Mouse (Mus musculus) mouse trophoblast stem cell (cell line): Measurements from ENCODE around the gene Ppm1k.
"Not testable (repeated sequence)": the region's sequence is repeated elsewhere in the genome, so short reads cannot be mapped to it uniquely, and the experiment has no call there.

Experiments
- in situ Hi-C, 2 experiments: fragments of 300-500 bp; cut with MseI, MboI; formaldehyde crosslinking; loops; 2 replicates in 1 of 2; 3 replicates in 1 of 2; pipeline ENCODE4 v1.15.1; 2025

Gene Ppm1k

GRCm38 (mm10) chr6:57532022-57532421 is 3.2 kb downstream of the Ppm1k start:
- in situ Hi-C loops = no loop called here

DNA sequence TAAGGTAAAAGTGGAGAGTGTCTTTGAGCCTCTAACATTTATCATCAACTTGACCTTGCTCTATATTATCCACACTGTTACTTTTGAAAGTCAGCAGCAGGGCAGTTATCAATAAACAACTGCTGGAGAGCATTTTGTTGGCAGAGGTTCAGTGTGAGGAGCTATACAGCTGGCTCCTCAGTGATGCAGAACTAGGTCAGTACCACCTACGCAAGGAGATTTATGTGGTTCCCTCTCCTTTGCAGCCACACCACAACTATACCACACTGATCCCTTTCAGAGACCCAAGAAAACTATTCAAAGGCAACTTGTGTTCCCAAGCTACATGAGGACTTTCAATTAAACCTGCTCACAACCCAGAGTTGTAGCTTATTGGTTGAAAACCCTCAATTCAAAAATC is 3.8 kb downstream of the Ppm1k start:
- in situ Hi-C loops = no loop called here

GRCm38 (mm10) chr6:57531011-57531410 is 4.3 kb downstream of the Ppm1k start:
- in situ Hi-C loops = no loop called here

- in situ Hi-C loops = no loop called here
Measured at GRCm38 (mm10) chr6:57529336-57529845, 5.9 kb downstream of the Ppm1k start.

GRCm38 (mm10) chr6:57526933-57527332 is 8.3 kb downstream of the Ppm1k start:
- in situ Hi-C loops = no loop called here

GRCm38 (mm10) chr6:57524742-57525141 is 10.5 kb downstream of the Ppm1k start:
- in situ Hi-C loops = no loop called here

DNA sequence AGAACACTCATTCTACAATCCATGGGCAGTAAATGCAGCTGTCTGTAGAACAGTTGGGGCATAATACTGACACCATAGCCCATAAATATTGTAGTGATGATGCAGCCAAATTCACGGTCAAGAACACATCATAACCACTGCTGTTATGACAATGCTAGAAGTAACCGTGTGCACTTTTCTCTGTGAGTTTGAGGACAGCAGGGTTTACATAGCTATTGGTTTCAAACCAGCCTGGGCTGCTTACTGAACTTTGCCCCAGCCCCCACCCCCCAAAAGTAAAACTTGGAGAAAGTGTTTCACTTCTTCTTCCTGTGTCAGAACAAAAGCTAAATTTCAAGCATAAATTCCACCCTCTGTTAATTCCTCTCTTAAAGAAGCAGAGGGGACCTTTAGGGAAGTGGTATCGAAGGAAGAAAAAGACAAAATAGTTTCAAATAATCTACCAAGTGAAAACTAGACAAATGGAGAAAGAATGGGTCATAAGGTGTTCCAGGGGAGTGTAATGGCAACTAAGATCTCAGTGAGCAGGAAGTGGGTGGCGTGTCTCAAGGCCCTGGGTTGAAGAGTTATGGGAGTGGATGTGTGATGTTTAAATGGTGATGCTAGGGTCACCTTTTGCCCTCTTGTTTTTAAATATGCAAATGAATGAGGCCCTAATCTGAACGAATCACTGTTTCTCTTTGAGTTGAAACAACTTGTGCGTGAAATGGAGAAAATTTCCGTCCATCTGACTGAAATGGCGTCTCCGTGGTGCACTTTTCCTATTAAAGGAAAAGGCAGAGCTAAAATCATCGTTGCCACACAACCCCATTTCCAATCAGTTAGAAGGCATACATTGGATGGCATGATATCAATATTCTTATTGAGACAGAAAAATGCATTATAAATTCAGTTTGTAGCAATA is 14.3 kb downstream of the Ppm1k start:
- in situ Hi-C loops = no loop called here

- in situ Hi-C loops = no loop called here
Measured at GRCm38 (mm10) chr6:57514035-57514374, 21.3 kb downstream of the Ppm1k start.

GRCm38 (mm10) chr6:57513351-57514034 is 21.8 kb downstream of the Ppm1k start:
- in situ Hi-C loops = no loop called here

GRCm38 (mm10) chr6:57511899-57512298 is 23.4 kb downstream of the Ppm1k start:
- in situ Hi-C loops = no loop called here

DNA sequence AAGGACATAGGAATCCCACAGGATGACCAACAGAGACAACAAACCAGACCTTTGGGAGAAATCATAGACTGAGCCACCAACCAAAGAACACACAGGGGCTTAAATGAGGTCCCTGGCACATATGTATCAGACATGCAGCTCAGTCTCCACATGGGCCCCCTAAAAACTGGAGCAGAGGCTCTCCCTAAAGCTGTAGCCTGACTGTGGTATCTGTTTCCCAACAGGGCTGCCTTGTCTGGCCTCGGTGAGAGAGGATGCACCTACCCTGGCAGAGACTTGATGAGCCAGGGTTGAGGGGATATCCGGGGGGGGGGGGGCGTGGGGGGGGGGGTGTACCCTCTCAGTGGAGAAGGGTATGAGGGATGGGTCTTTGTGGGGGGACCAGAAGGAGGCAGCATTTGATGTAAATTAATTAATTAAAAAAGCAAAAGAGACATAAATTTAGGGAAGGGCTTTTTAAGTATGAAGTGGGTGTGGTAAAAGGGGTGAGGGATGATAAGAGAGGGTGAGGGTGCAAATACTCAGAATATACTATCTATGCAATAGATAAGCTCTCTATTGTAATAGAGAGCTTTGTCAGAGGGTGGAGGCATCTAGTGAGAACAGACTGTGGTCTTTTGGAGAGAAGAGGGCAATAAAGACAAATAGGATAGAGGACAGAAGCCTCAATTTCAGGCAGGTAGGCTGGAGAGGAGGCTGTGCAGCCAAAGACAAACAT is 31.4 kb downstream of the Ppm1k start:
- in situ Hi-C loops = loop anchor here in 1 of 2 experiments (10.0 kb wide), 1 partner anchor 641 kb away; no protein-coding TSS in a partner anchor

DNA sequence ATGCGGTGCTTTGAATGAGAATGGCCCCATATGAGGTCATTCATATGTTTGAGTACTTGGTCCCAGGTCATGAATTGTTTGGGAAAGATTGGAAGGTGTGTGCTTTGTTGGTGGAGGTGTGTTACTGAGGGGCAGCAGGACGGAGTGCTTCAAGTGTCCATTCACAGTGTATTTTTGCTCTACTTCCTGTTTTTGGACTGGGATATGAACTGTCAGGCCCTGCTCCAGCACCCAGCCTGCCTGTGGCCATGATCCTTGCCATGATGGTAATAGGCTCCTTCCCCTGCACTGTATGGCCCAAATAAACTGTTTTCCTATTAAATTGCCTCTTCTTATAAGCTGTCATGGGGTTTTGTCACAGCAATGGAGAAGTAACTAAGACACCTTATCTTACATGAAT is 36.1 kb downstream of the Ppm1k start:
- in situ Hi-C loops = loop anchor here in 1 of 2 experiments (25.0 kb wide), 1 partner anchor 1038 kb away; no protein-coding TSS in a partner anchor

DNA sequence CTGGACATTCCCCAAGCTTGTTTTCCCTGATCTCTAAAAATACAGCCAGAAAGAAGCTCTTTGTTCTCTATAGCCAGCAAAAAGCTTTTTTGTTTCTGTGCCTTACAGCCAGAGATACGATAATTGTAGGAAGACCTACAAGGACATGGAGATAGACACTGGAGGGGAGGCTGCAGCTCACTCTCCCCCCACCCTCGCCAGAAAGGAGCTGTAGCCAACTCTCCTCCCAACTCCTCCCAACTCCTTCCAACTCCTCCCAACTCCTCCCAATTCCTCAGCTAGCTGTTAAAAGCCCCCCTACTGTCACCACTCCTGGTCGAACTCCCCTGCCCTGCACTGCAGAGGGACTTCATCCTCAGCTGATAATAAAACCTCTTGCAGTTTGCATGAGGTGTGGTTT is 67.1 kb downstream of the Ppm1k start:
- in situ Hi-C loops = not testable (repeated sequence)
